Mouse (Mus musculus) liver, embryonic 14.5 days (tissue): Measurements from ENCODE around the gene Nin. TPM values are rescaled to one million over a fixed set of nuclear protein-coding genes. Genes with fewer than 3 reads are reported as not detected.

Experiments
- ATAC-seq: fragments of 200-750 bp; cut with Nextera tagmentation; 2 replicates; pipeline ENCODE4 v1.8.0; 2017; ENCODE audit warnings: moderate number of reproducible peaks, mild to moderate bottlenecking, moderate library complexity; ENCODE audit not compliant: insufficient read depth
- DNase-seq, 3 experiments: peaks; one replicate each; pipeline ENCODE4 v3.0.0-alpha.2; 2012 to 2013; ENCODE audit warnings: low read depth in 3 of 3, low spot score in 3 of 3
- H3K27ac ChIP-seq: fragments of 300-500 bp; sonication (generic); 2 replicates; pipeline ENCODE4 v1.5.1; 2014; ENCODE audit warnings: moderate library complexity, mild to moderate bottlenecking, control low read depth, inconsistent platforms
- H3K27me3 ChIP-seq: fragments of 300-500 bp; sonication (generic); 2 replicates; pipeline ENCODE4 v1.6.1; 2014; ENCODE audit warnings: mild to moderate bottlenecking, low read length, moderate library complexity; ENCODE audit not compliant: control insufficient read depth, insufficient read depth
- H3K36me3 ChIP-seq: fragments of 300-500 bp; sonication (generic); replicated peaks from 2 replicates; pipeline ENCODE4 v1.6.1; 2014; ENCODE audit warnings: low read depth; ENCODE audit not compliant: control insufficient read depth, insufficient read depth
- H3K4me1 ChIP-seq, 2 experiments: fragments of 200-500 bp in 1 of 2; fragments of 300-500 bp in 1 of 2; sonication (generic) in 1 of 2; replicated peaks; 2 replicates each; pipeline ENCODE4 v1.6.1; 2012 to 2014; ENCODE audit warnings: antibody characterized with exemption in 1 of 2, inconsistent platforms in 1 of 2, low read length in 1 of 2; ENCODE audit not compliant: control insufficient read depth in 2 of 2, insufficient read depth in 2 of 2
- H3K4me2 ChIP-seq: fragments of 300-500 bp; sonication (generic); 2 replicates; pipeline ENCODE4 v1.6.1; 2014; ENCODE audit warnings: low read depth, mild to moderate bottlenecking, control low read depth, moderate library complexity
- H3K4me3 ChIP-seq, 2 experiments: fragments of 200-500 bp in 1 of 2; fragments of 300-500 bp in 1 of 2; sonication (generic) in 1 of 2; 2 replicates each; pipeline ENCODE4 v1.5.1; 2012 to 2014; ENCODE audit warnings: low read depth in 2 of 2, low read length in 2 of 2, mild to moderate bottlenecking in 2 of 2, control low read depth in 1 of 2, inconsistent platforms in 1 of 2, moderate library complexity in 1 of 2; ENCODE audit not compliant: insufficient read depth in 1 of 2
- H3K9ac ChIP-seq: fragments of 300-500 bp; sonication (generic); replicated peaks from 2 replicates; pipeline ENCODE4 v1.6.1; 2014; ENCODE audit warnings: mild to moderate bottlenecking, control low read depth, moderate library complexity
- H3K9me3 ChIP-seq: fragments of 300-500 bp; sonication (generic); 2 replicates; pipeline ENCODE4 v1.6.1; 2016; ENCODE audit warnings: low read length, mixed read lengths; ENCODE audit not compliant: control insufficient read depth
- CTCF ChIP-seq: IDR thresholded peaks from 2 replicates; pipeline ENCODE4 v1.5.1; 2016; ENCODE audit warnings: antibody characterized with exemption, low read depth, control low read depth
- EP300 ChIP-seq: IDR thresholded peaks from 2 replicates; pipeline ENCODE4 v1.6.1; 2016; ENCODE audit warnings: antibody characterized with exemption, low read depth
- WGBS: fragments of 180-500 bp; shearing (Covaris S2); extraction: QIAGEN DNeasy Blood & Tissue Kit; methylation state at CpG from one replicate; pipeline ENCODE4 v1.1.7; 2014; ENCODE audit not compliant: insufficient replicate concordance; 5-methylcytosine and 5-hydroxymethylcytosine counted together
- polyA plus RNA-seq, 2 experiments: library from polyadenylated mRNA; depleted of rRNA in 1 of 2; stranded (reverse) in 1 of 2; unstranded in 1 of 2; fragments of >200 nt; fragmentation: Nextera tagmentation in 1 of 2; extraction: Ambion mirVana in 1 of 2; gene quantifications; 2 replicates each; pipeline versions ENCODE4 v1.2.1 to v1.2.3; 2012 to 2014

Gene Nin
- polyA plus RNA-seq, 2 experiments, result 2.8 to 3.9 TPM

DNA sequence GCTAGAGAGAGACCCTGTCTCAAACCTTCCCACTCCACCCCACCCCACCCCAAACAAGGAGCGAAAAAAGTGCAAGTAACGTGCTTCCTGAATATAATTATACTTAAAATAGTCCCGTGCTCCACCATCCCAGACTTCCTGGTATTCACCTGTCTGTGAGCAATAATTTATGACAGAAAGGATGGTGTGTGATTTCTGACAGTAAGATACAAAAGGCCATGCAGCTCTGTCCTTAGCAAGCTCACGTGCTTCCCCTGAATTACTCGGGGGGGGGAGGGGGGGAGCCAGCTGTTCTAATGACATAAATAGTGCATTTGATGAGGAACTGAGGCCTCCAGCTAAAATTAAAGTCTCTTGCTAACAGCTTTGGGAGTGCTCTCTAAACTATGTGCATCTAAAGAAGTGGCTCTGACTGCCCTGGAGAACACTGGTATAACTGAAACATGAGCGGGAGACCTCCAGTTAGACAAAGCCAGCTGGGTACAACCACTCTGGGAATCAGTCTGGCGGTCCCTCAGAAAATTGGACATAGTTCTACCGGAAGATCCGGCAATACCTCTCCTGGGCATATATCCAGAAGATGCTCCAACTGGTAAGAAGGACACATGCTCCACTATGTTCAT is 136.0 kb downstream of the Nin start:
- ATAC-seq, result no peak
- Histone ChIP-seq H3K9ac (no peak overlapping the region), H3K4me3 (no peak overlapping the region), H3K36me3 (peaks cover 25% of the 10 kb centered on the region), H3K4me2 (no peak overlapping the region), H3K9me3 (no peaks in the 10 kb centered on the region), H3K4me1 (peaks cover 0 to 5% of the 10 kb centered on the region in 2 experiments; a peak in 2 of 4 replicates), H3K27me3 (no peaks in the 10 kb centered on the region), H3K27ac (no peak overlapping the region)
- DNase-seq, result no peak
- 62% methylated on average over 9 of the region's 9 CpGs for whole genome bisulfite sequencing
- TF ChIP-seq CTCF (no peak), EP300 (no peak)

DNA sequence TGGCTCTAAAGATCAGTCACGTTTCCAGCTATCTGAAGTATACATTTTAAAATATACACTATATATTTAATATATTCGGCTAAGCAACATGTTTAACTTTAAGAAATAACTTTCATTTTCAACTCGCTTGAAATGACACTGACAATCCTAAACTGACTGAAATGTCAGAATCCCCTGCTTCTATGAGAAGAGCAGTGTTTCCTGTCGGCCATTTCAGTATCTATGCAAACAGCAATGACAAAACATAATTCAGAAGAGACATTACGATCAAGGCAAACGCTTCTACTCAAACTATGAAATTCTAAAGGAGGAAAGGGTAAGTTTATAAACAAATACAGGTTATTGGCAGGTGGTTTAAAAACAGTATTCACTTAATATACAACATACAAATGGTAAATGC is 136.8 kb downstream of the Nin start:
- WGBS, result 70% methylated on average over 6 of the region's 6 CpGs
- no peaks in the 10 kb centered on the region for H3K27me3 ChIP-seq

DNA sequence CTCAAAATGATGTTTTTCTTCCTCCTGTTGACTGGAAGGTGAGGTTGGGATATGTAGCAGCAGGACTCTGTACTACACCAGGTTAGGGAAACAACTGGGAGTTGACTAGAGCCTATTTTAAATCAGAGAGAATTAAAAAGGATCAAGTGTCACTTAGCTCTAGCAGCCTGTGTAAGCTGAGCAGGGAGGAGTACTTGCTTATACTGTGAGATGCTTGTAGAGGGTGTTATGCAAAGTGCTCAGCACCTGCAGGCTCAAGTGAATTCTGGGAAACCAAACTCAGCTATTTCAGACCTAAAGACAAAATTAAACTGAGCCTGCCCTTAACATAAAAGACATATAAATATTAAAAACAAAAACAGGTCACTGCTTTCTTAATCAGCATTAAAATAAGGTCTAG is 139.9 kb downstream of the Nin start:
- Histone ChIP-seq H3K9me3 (no peaks in the 10 kb centered on the region), H3K36me3 (peaks cover 31% of the 10 kb centered on the region), H3K4me1 (peaks cover 0 to 2% of the 10 kb centered on the region in 2 experiments; a peak in 2 of 4 replicates), H3K27ac (no peak overlapping the region), H3K27me3 (no peaks in the 10 kb centered on the region), H3K9ac (no peak overlapping the region), H3K4me2 (no peak overlapping the region), H3K4me3 (no peak overlapping the region)
- DNase-seq (no peak), ATAC-seq (no peak)
- TF ChIP-seq EP300 (no peak), CTCF (no peak)

More for the DNA sequence above, 136.8 kb downstream of the Nin start:
- H3K9ac ChIP-seq, result no peak overlapping the region
- no peaks in the 10 kb centered on the region for H3K9me3 ChIP-seq
- H3K4me3 ChIP-seq, result no peak overlapping the region
- no peak overlapping the region for H3K4me2 ChIP-seq
- ATAC-seq (no peak), DNase-seq (no peak)
- peaks cover 23% of the 10 kb centered on the region for H3K36me3 ChIP-seq
- peaks cover 0 to 5% of the 10 kb centered on the region in 2 experiments; a peak in 2 of 4 replicates for H3K4me1 ChIP-seq
- TF ChIP-seq EP300, result no peak
- no peak for TF ChIP-seq CTCF
- H3K27ac ChIP-seq, result no peak overlapping the region

DNA sequence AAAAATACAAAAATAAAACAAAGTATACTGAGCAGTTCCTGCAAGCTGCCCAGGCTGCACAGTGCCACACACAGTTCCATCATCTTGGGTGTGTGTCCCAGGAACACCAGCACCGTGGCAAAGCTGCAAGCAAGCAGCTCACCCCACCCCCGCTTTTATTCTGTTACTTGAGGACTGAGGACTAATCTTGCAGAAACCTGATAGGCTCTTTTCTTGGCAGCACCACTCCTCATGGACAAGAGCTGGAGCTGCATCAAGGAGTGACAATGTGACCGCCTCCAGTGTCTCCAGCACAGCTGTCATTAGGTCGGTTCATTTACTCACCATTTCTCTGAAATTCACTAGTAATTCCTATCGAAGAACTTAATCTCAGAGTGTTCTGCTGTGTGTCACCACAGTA is 145.4 kb downstream of the Nin start:
- Histone ChIP-seq H3K4me2 (no peak overlapping the region), H3K27ac (no peak overlapping the region), H3K9ac (no peak overlapping the region), H3K36me3 (peaks cover 63% of the 10 kb centered on the region), H3K4me3 (no peak overlapping the region), H3K9me3 (no peaks in the 10 kb centered on the region), H3K27me3 (no peaks in the 10 kb centered on the region), H3K4me1 (peaks cover 0 to 5% of the 10 kb centered on the region in 2 experiments; a peak in 2 of 4 replicates)
- TF ChIP-seq EP300, result no peak
- TF ChIP-seq CTCF, result no peak
- 58% methylated on average over 5 of the region's 5 CpGs for WGBS
- DNase-seq, result no peak
- no peak for ATAC-seq

GRCm38 (mm10) chr12:69967112-69967511 is 146.4 kb downstream of the Nin start:
- H3K27me3 ChIP-seq, result no peaks in the 10 kb centered on the region
- peaks cover 64% of the 10 kb centered on the region for H3K36me3 ChIP-seq
- TF ChIP-seq CTCF (no peak), EP300 (no peak)

More at GRCm38 (mm10) chr12:69967112-69967511, 146.4 kb downstream of the Nin start:
- Histone ChIP-seq H3K4me2 (no peak overlapping the region), H3K27ac (no peak overlapping the region), H3K9ac (no peak overlapping the region), H3K4me3 (no peak overlapping the region), H3K9me3 (no peaks in the 10 kb centered on the region), H3K4me1 (peaks cover 0 to 5% of the 10 kb centered on the region in 2 experiments; a peak in 2 of 4 replicates)
- DNase-seq, result no peak
- no peak for ATAC-seq
- WGBS, result 81% methylated on average over 6 of the region's 6 CpGs
